Mouse (Mus musculus): ENCODE measurements around the gene Kdm4b. TPM values are rescaled to one million over a fixed set of nuclear protein-coding genes. Genes with fewer than 3 reads are reported as not detected.
A peak's percentile ranks its signal among the peaks of the same experiment; 100 is the strongest.

Gene Kdm4b
- polyA plus RNA-seq (2015; fragmentation: Nextera tagmentation; extraction: Ambion mirVana), result 40.1 and 43.6 TPM in 2 replicates

DNA sequence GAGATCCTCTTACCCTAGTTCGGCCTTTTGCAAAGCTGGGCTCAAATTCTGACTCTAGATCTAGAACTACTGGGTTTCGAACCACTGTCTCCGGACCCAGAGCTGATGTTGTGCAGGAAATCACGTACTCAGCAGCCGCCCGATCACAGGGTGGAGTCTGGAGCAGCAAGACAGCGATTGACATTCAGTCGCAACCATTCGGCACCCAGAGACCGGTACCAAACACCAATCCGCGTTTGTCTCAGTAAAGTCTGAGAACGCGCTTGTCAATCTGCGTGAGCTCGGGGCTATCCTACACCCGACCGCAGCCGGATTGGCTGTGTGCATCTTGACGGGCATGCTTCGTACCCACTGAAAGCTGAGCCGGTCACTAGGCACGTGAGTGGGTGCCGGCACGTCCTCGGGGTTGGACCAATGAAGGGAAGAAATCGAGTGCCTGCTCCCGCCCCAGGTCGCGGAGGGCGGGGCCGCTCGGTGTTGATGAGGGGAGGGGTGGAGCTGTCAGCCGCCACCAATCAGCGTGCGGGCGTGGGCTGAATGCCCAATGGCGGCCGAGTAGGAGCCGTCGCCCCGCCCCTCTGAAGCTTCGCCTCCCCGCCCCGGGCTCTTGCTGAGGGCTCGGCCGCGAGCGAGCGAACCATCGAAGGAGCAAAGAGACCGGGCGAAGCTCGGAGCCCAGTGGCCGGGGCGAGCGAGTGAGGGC lies at the start of gene Kdm4b:
Gene Kdm4b (plus strand): TSS at position 613 of the 703 bp plus-strand sequence.
- H3K4me3 ChIP-seq (replicated peaks), result peak within 1 kb of the TSS; percentile 91
- peak within 1 kb of the TSS; percentile 97 for H3K27ac ChIP-seq (replicated peaks)
- no peaks in the 10 kb centered on the region for H3K9me3 ChIP-seq (replicated peaks)
- ATAC-seq (ENCODE audit: insufficient number of reproducible peaks, low FRiP score, low TSS enrichment, low read depth), result peak; percentile 99
- H3K4me2 ChIP-seq (replicated peaks), result peak within 1 kb of the TSS; percentile 81
- H3K27me3 ChIP-seq, result no peaks in the 10 kb centered on the region
- H3K4me1 ChIP-seq, result peaks cover 40% of the 10 kb centered on the region
- peaks cover 17% of the 10 kb centered on the region for H3K36me3 ChIP-seq
- under 1% methylated on average over 55 of the region's 57 CpGs for WGBS
- peak within 1 kb of the TSS; percentile 87 for H3K9ac ChIP-seq

DNA sequence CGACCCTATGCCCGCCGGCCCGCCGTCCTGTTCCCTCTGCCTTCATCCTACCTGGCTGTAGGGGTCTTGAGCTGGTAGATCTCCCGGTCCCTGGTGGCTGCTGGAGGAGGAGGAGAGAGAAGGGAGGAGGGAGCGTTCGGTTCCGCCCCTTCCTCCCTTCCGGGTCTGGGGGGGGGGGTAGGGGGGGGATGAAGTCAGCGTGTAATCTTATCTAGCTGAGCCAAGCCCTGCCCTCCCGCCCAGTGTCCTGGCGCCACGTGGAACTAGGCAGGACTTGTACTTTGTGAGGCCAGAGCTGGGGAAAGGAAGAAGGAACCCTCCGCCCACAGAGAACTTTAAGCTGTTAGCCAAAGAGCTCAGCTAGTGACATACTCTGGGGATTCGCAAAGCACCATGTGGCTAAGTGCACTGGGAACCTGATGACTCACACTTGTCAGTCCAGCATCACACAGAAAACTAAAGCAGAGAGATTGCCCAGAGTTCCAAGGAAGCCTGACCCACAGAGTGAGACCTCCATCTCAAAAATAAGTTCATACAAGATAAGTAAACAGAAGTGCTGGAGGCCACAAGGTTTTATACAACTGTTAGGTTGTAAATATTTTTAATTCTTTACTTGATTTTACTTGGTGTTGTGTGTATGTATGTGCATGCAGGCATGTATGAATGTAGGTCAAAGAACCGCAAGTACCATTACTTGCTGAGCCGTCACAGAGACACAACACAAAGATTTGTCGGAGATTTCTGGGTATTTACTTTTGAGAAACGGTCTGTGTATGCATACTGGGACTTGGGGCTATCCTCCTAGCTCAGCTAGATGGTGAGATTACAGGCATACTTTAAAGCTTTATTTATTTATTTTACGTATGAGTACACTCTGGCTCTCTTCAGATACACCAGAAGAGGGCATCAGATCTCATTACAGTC lies 49.0 kb upstream of the Kdm4b start, which contains the start of gene Ticam1:
Gene Ticam1 (minus strand): TSS at position 144 of the 924 bp plus-strand sequence.
- Histone ChIP-seq H3K4me2 (replicated peaks) (peak within 1 kb of the TSS; percentile 56), H3K9ac (peak within 1 kb of the TSS; percentile 50), H3K9me3 (replicated peaks) (no peaks in the 10 kb centered on the region), H3K36me3 (peaks cover 37% of the 10 kb centered on the region), H3K27ac (replicated peaks) (peak within 1 kb of the TSS; percentile 86), H3K4me1 (peaks cover 50% of the 10 kb centered on the region), H3K27me3 (no peaks in the 10 kb centered on the region), H3K4me3 (replicated peaks) (peak within 1 kb of the TSS; percentile 53)
- ATAC-seq (ENCODE audit: insufficient number of reproducible peaks, low FRiP score, low TSS enrichment, low read depth), result peak; percentile 92
- 3% methylated on average over 21 of the region's 21 CpGs for WGBS

DNA sequence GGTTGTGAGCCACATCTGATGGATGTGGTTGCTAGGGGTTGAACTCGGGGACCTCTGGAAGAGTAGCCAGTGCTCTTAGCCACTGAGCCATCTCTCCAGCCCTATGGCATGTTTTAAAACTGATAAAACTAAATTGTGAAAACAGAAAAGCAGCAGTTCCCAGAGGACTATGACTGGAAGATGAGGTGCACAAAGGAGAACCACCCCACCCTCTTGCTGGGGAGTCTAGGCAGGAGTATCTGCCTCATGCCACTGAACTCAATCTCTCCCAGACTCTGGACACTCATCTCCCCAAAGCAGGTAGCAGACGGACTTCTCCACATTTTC lies 48.3 kb upstream of the Kdm4b start:
- H3K4me3 ChIP-seq (replicated peaks), result 0 out of 2 replicates have a peak overlapping the region, but pooled peaks have one; percentile 53
- ATAC-seq (ENCODE audit: insufficient number of reproducible peaks, low FRiP score, low TSS enrichment, low read depth), result no peak
- no peaks in the 10 kb centered on the region for H3K27me3 ChIP-seq
- peaks cover 33% of the 10 kb centered on the region for H3K36me3 ChIP-seq
- H3K9ac ChIP-seq, result no peak overlapping the region
- 38% methylated on average over 2 of the region's 2 CpGs for WGBS
- H3K4me2 ChIP-seq (replicated peaks), result peak overlapping the region; percentile 56
- H3K4me1 ChIP-seq, result peaks cover 50% of the 10 kb centered on the region
- peak overlapping the region; percentile 86 for H3K27ac ChIP-seq (replicated peaks)
- no peaks in the 10 kb centered on the region for H3K9me3 ChIP-seq (replicated peaks)

DNA sequence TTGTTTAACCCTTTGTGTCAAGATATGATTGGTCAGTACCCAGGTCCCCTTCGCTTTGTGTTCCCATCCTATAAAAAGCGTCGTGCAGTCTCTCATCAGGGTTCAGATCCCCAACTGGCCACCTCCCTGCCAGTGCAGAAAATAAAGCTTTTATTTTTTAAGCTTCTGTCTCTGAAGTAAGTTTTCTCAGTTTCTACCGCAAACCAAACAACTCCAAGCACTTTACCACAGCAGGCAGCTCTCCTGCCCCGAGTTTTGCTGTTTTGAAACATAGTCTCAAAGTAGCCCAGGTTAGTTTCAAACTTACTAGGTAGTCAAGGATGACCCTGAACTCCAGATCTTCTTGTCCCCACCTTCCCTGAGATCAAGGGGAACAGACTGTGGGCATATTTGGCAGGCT lies 47.5 kb upstream of the Kdm4b start:
- H3K4me2 ChIP-seq (replicated peaks), result no peak overlapping the region
- WGBS, result 90% methylated on average over 5 of the region's 5 CpGs
- no peak overlapping the region for H3K4me3 ChIP-seq (replicated peaks)
- peaks cover 45% of the 10 kb centered on the region for H3K4me1 ChIP-seq
- H3K27ac ChIP-seq (replicated peaks), result peak overlapping the region; percentile 86; the same call in 1 of the 2 replicates
- H3K36me3 ChIP-seq, result peaks cover 39% of the 10 kb centered on the region
- no peaks in the 10 kb centered on the region for H3K27me3 ChIP-seq
- ATAC-seq (ENCODE audit: insufficient number of reproducible peaks, low FRiP score, low TSS enrichment, low read depth), result no peak
- H3K9ac ChIP-seq, result no peak overlapping the region
- H3K9me3 ChIP-seq (replicated peaks), result no peaks in the 10 kb centered on the region

DNA sequence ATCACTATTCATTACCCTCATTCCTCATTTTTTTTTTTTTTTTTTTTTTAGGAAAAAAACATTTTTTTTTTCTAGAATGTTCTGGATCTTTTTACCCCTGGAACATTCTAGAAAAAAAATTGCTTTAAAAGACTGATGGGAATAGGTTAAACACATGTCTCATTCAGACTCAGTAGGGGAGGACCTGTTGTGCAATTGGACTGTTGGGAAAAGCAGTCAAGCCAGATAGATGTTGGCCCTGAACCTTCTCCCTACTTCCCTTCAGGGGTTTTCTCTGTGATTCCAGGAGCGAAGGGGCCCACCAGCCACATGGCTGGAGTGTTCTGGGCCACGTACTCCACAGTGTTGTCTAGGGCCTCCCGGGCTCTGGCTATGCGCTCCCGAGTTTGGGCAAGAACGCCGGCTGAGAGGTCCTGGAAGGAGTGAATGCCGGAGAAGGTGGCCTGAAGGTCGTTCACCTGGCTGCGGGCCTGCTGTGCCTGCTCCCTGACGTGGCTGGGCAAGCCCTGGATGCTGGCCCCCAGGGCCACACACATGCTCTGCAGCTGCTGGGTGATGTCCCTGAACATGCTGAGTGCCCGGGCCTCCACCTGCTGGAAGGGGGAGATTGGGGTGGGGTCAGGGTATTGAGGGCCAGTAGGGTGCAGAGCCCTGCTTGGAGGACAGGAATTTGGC lies 46.2 kb upstream of the Kdm4b start:
- H3K4me3 ChIP-seq (replicated peaks), result no peak overlapping the region
- no peaks in the 10 kb centered on the region for H3K27me3 ChIP-seq
- ATAC-seq (ENCODE audit: insufficient number of reproducible peaks, low FRiP score, low TSS enrichment, low read depth), result no peak

DNA sequence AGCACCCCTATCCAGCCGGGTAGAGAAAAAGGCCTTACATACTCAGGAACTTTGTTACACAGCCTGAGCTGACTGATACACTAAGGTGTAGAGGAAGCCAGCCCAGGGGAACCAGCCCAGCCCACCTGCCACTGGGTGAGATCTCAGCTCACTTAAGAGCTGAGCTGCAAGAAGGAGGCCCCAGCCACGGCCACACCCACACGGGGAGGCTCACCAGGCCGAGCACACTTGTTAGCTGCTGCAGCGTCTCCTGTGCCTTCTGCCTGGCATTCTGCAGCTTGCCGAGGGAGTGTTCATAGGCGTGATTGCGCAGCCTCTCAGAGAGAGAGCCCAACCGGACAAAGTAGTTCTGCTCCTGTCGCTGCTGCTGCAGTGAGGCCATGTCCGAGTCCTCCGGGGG lies 44.7 kb upstream of the Kdm4b start:
- Histone ChIP-seq H3K4me2 (replicated peaks) (no peak overlapping the region), H3K9ac (no peak overlapping the region), H3K4me3 (replicated peaks) (no peak overlapping the region), H3K27me3 (no peaks in the 10 kb centered on the region), H3K27ac (replicated peaks) (peak overlapping the region; percentile 39; the same call in 1 of the 2 replicates), H3K4me1 (peaks cover 29% of the 10 kb centered on the region), H3K9me3 (replicated peaks) (no peaks in the 10 kb centered on the region), H3K36me3 (peaks cover 65% of the 10 kb centered on the region)
- no peak for ATAC-seq (ENCODE audit: insufficient number of reproducible peaks, low FRiP score, low TSS enrichment, low read depth)
- WGBS, result 86% methylated on average over 12 of the region's 12 CpGs

More for the DNA sequence above, 46.2 kb upstream of the Kdm4b start:
- H3K36me3 ChIP-seq, result peaks cover 49% of the 10 kb centered on the region
- no peaks in the 10 kb centered on the region for H3K9me3 ChIP-seq (replicated peaks)
- WGBS, result 81% methylated on average over 12 of the region's 12 CpGs
- H3K4me2 ChIP-seq (replicated peaks), result no peak overlapping the region
- no peak overlapping the region; the same call in 1 of the 2 replicates for H3K27ac ChIP-seq (replicated peaks)
- H3K4me1 ChIP-seq, result peaks cover 33% of the 10 kb centered on the region
- H3K9ac ChIP-seq, result no peak overlapping the region

DNA sequence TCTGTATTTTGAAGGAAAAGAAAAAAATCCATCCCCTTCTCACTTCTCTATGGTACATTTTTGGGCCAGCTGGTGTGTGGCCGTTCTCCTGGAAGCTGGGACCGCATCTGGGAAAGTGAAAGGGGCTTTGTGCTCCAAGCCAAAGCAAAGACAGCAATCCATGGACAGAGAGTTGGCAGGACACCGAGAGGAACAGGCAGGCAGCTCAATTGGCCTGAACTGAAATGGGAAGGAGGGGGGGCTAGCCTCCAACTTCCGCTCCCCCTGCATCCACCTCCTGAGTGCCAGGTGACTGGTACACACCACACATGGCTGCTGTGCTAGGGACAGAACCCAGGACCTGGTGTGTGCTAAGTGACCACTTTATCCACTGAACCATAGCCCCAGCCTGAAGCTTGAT lies 43.1 kb upstream of the Kdm4b start:
- H3K27ac ChIP-seq (replicated peaks), result no peak overlapping the region
- no peak overlapping the region for H3K4me3 ChIP-seq (replicated peaks)
- H3K27me3 ChIP-seq, result no peaks in the 10 kb centered on the region
- ATAC-seq (ENCODE audit: insufficient number of reproducible peaks, low FRiP score, low TSS enrichment, low read depth), result no peak
- H3K4me2 ChIP-seq (replicated peaks), result no peak overlapping the region
- H3K9me3 ChIP-seq (replicated peaks), result no peaks in the 10 kb centered on the region
- peaks cover 27% of the 10 kb centered on the region for H3K4me1 ChIP-seq
- peaks cover 75% of the 10 kb centered on the region for H3K36me3 ChIP-seq
- WGBS, result 77% methylated on average over 4 of the region's 4 CpGs
- H3K9ac ChIP-seq, result no peak overlapping the region

DNA sequence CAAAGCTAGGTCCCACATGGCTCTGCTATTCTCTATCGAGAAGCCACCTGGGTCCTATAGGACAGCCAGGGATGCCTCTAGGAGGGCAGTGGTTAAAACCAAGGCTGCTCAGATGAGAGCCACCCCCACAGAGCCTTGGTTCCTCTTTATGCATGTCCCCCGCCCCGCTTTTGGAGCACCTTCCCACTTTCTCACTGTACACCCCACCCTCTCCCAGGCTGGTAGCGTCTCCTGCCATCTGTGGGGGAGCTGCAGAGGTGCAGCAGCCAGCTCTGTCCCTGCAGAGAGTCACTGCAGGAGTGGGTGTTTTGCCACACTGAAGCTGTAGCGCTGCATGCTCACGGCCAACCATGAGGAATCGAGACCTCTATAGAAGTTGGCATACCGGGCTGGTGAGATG lies 42.5 kb upstream of the Kdm4b start:
- no peak overlapping the region for H3K27ac ChIP-seq (replicated peaks)
- WGBS, result 87% methylated on average over 8 of the region's 8 CpGs
- peaks cover 29% of the 10 kb centered on the region for H3K4me1 ChIP-seq

DNA sequence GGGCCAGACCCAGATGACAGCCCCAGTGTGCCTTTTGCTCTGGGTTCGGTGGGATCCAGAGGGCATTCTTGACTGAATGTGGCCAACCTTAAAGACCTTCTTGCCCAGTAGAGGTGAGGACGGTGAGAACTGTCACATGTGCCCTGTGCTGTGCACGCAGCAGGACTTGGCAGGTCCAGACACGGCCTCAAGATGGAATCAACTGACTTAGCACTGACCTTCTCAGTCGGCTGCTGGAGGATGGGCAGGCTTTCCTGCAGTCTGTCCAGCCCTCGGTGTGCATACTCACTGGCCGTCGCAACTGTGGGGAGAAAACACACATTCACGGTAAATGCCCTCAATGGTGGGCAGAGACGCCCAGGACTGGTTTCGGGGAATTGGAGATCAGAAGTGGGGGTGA lies 39.9 kb upstream of the Kdm4b start:
- no peaks in the 10 kb centered on the region for H3K27me3 ChIP-seq
- no peak overlapping the region for H3K4me2 ChIP-seq (replicated peaks)
- no peak overlapping the region for H3K27ac ChIP-seq (replicated peaks)
- WGBS, result 92% methylated on average over 11 of the region's 11 CpGs
- H3K4me3 ChIP-seq (replicated peaks), result no peak overlapping the region
- H3K9ac ChIP-seq, result no peak overlapping the region
- no peak for ATAC-seq (ENCODE audit: insufficient number of reproducible peaks, low FRiP score, low TSS enrichment, low read depth)
- peaks cover 40% of the 10 kb centered on the region for H3K4me1 ChIP-seq
- no peaks in the 10 kb centered on the region for H3K9me3 ChIP-seq (replicated peaks)
- H3K36me3 ChIP-seq, result peaks cover 55% of the 10 kb centered on the region

More for the DNA sequence above, 42.5 kb upstream of the Kdm4b start:
- H3K4me3 ChIP-seq (replicated peaks), result no peak overlapping the region
- H3K4me2 ChIP-seq (replicated peaks), result no peak overlapping the region
- H3K36me3 ChIP-seq, result peaks cover 74% of the 10 kb centered on the region
- H3K9ac ChIP-seq, result no peak overlapping the region
- no peaks in the 10 kb centered on the region for H3K27me3 ChIP-seq
- no peaks in the 10 kb centered on the region for H3K9me3 ChIP-seq (replicated peaks)
- no peak for ATAC-seq (ENCODE audit: insufficient number of reproducible peaks, low FRiP score, low TSS enrichment, low read depth)

DNA sequence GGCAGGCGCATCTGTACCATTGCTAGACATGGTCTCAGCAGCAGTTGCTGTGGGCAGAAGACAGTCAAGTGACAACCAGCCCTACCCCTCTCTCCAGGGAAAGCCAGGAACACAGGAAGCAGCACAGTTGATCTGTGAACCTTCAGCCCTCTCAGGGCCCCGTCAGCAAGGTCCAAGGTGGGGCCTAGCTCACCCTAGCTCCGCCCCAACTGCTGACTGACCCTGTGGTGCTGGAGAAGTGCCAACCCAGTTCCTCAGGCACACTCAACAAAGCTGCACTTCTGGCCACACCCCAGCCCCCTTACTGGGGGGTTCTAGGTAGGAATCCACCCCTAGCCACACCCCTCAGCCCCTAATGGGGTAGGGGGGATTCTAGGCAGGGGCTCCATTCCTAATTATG lies 38.0 kb upstream of the Kdm4b start:
- Histone ChIP-seq H3K9ac (0 out of 2 replicates have a peak overlapping the region, but pooled peaks have one; percentile 0), H3K4me3 (replicated peaks) (0 out of 2 replicates have a peak overlapping the region, but pooled peaks have one; percentile 9), H3K9me3 (replicated peaks) (no peaks in the 10 kb centered on the region), H3K4me2 (replicated peaks) (no peak overlapping the region), H3K27me3 (no peaks in the 10 kb centered on the region), H3K4me1 (peaks cover 43% of the 10 kb centered on the region), H3K27ac (replicated peaks) (peak overlapping the region; percentile 40), H3K36me3 (peaks cover 41% of the 10 kb centered on the region)
- no peak for ATAC-seq (ENCODE audit: insufficient number of reproducible peaks, low FRiP score, low TSS enrichment, low read depth)
- 58% methylated on average over 3 of the region's 3 CpGs for WGBS

DNA sequence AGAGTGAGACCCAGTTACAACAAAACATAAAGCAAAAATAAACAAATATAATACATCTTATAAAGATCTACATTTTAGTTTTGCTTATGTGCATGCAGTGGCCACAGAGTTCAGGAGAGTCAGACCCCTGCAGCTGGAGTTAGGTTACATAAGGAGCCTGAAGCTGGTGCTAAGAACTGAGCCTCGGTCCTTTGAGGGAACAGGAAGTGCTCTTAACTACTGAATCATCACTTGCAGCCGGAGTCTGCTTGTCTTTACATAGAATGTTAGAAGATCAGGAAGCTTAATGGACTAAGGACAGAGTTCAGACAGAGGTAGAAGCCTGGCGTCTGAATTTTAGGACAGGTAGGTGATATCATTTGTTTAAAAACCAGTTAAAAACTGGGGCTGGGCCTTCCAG lies 37.0 kb upstream of the Kdm4b start:
- WGBS, result 27% methylated on average over 3 of the region's 3 CpGs
- H3K4me1 ChIP-seq, result peaks cover 43% of the 10 kb centered on the region
- no peaks in the 10 kb centered on the region for H3K9me3 ChIP-seq (replicated peaks)
- peaks cover 33% of the 10 kb centered on the region for H3K36me3 ChIP-seq
- H3K4me3 ChIP-seq (replicated peaks), result peak overlapping the region; percentile 54
- H3K27ac ChIP-seq (replicated peaks), result peak overlapping the region; percentile 97
- ATAC-seq (ENCODE audit: insufficient number of reproducible peaks, low FRiP score, low TSS enrichment, low read depth), result no peak
- no peaks in the 10 kb centered on the region for H3K27me3 ChIP-seq
- H3K4me2 ChIP-seq (replicated peaks), result peak overlapping the region; percentile 75
- no peak overlapping the region for H3K9ac ChIP-seq

Data from embryonic facial prominence, embryonic 15.5 days (tissue).